Mouse (Mus musculus): ENCODE measurements around the gene Pcnp. TPM values are rescaled to one million over a fixed set of nuclear protein-coding genes. Genes with fewer than 3 reads are reported as not detected.
A peak's percentile ranks its signal among the peaks of the same experiment; 100 is the strongest.
"Not testable (repeated sequence)": the region's sequence is repeated elsewhere in the genome, so short reads cannot be mapped to it uniquely, and the experiment has no call there.

Pcnp gene
- polyA plus RNA-seq, 1 experiment from 2014 or later, result 197 TPM

DNA sequence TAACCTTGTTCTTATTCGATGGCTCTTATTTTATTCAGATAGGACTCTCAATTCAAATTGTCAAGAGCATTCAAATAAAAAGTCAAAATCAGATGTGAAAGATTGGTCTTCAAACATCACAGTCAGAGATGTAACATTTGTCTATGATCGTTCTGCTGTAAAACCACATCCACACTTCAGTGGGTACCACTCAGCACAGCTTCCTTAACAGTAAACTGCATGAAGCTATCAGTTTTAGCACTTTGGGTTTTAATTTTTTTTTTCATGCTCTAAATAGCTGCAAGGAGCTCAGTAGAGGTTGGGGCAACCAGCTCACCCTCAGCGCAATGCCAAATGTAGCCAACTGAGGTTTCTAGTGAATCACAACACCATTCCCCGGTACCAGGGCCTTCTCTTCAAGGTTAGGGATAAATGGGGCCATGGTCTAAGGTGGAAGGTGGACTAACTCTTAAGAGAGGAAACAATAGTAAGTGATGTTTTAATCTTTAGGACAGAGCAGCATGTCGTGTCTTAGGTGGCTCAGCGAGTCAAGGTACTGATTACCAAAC is 39.1 kb upstream of the Pcnp start:
- no peaks in the 10 kb centered on the region for H3K27me3 ChIP-seq (ENCODE audit: control insufficient read depth, insufficient read depth, low read length)
- no peaks in the 10 kb centered on the region for H3K9me3 ChIP-seq (ENCODE audit: control insufficient read depth, low read length)
- 88% methylated on average over 6 of the region's 6 CpGs for WGBS

DNA sequence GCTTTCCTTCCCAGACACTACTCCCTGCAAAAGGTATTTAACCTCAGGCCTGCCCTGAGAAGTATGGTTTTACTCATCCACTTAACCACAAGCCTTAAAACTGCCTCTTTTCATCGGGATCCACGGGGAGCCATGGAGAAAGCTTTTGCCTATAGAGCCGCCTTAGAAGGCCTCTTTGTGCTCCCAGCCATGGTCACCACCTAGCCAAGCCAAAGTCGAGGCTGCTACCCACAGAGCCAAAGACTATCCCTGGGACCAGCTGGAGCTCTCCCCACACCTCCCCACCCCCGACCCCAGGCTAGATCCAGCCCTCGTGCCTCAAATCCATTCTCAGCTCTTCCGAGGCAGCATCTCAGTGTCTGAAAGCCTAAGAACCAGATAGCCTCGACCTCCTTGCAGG is 36.6 kb upstream of the Pcnp start:
- no peak overlapping the region for H3K27ac ChIP-seq (ENCODE audit: low read depth, low read length)
- 49% methylated on average over 8 of the region's 8 CpGs for WGBS
- ATAC-seq (ENCODE audit: low read depth), result no peak
- no peaks in the 10 kb centered on the region for H3K9me3 ChIP-seq (ENCODE audit: control insufficient read depth, low read length)
- no peaks in the 10 kb centered on the region for H3K4me1 ChIP-seq (ENCODE audit: control insufficient read depth, insufficient read depth, low read length)
- H3K4me3 ChIP-seq (ENCODE audit: low read depth, low read length), result no peak overlapping the region
- H3K36me3 ChIP-seq (ENCODE audit: control insufficient read depth, insufficient read depth, low read length), result no peaks in the 10 kb centered on the region
- H3K27me3 ChIP-seq (ENCODE audit: control insufficient read depth, insufficient read depth, low read length), result no peaks in the 10 kb centered on the region
- no peak overlapping the region for H3K4me2 ChIP-seq (ENCODE audit: low read depth, low read length)
- no peak overlapping the region for H3K9ac ChIP-seq (replicated peaks; ENCODE audit: low read depth, low read length)

More for the DNA sequence above, 39.1 kb upstream of the Pcnp start:
- H3K4me3 ChIP-seq (ENCODE audit: low read depth, low read length), result no peak overlapping the region
- H3K4me1 ChIP-seq (ENCODE audit: control insufficient read depth, insufficient read depth, low read length), result no peaks in the 10 kb centered on the region
- no peak for ATAC-seq (ENCODE audit: low read depth)
- H3K4me2 ChIP-seq (ENCODE audit: low read depth, low read length), result no peak overlapping the region
- no peak overlapping the region for H3K27ac ChIP-seq (ENCODE audit: low read depth, low read length)
- H3K9ac ChIP-seq (replicated peaks; ENCODE audit: low read depth, low read length), result no peak overlapping the region
- no peaks in the 10 kb centered on the region for H3K36me3 ChIP-seq (ENCODE audit: control insufficient read depth, insufficient read depth, low read length)

- no peak overlapping the region for H3K9ac ChIP-seq (replicated peaks; ENCODE audit: low read depth, low read length)
- ATAC-seq (ENCODE audit: low read depth), result peak; percentile 96
These were observed 34.9 kb upstream of the Pcnp start for GRCm38 (mm10) chr16:56064334-56064990.

DNA sequence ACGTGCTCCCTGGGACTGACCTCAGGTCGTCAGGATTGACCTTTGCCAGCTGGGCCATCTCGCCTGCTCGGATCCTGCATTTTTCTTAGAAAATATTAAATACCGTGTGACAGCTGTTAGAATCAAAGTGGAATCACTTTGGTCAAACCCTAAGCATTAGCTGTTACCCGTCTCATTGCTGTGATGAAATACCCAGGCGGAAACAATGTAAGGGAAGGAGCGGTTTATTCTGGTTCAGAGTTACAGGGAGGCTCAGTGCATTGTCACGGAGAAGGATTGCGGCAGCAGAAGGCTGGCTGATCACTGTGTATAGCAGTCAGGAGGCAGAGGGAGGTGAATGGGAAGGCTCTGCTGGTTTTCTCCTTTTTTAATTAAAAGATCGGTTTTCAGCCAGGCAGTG is 33.4 kb upstream of the Pcnp start:
- no peak overlapping the region for H3K9ac ChIP-seq (replicated peaks; ENCODE audit: low read depth, low read length)
- no peaks in the 10 kb centered on the region for H3K9me3 ChIP-seq (ENCODE audit: control insufficient read depth, low read length)
- no peaks in the 10 kb centered on the region for H3K27me3 ChIP-seq (ENCODE audit: control insufficient read depth, insufficient read depth, low read length)
- H3K36me3 ChIP-seq (ENCODE audit: control insufficient read depth, insufficient read depth, low read length), result no peaks in the 10 kb centered on the region
- 60% methylated on average over 11 of the region's 11 CpGs for WGBS
- H3K4me2 ChIP-seq (ENCODE audit: low read depth, low read length), result no peak overlapping the region
- no peak for ATAC-seq (ENCODE audit: low read depth)
- no peaks in the 10 kb centered on the region for H3K4me1 ChIP-seq (ENCODE audit: control insufficient read depth, insufficient read depth, low read length)
- H3K4me3 ChIP-seq (ENCODE audit: low read depth, low read length), result no peak overlapping the region
- H3K27ac ChIP-seq (ENCODE audit: low read depth, low read length), result no peak overlapping the region

More at GRCm38 (mm10) chr16:56064334-56064990, 34.9 kb upstream of the Pcnp start:
- peak overlapping the region; percentile 53; the same call in 1 of the 2 replicates for H3K27ac ChIP-seq (ENCODE audit: low read depth, low read length)
- no peaks in the 10 kb centered on the region for H3K36me3 ChIP-seq (ENCODE audit: control insufficient read depth, insufficient read depth, low read length)
- peak overlapping the region; percentile 12; the same call in 1 of the 2 replicates for H3K4me3 ChIP-seq (ENCODE audit: low read depth, low read length)
- WGBS, result 6% methylated on average over 20 of the region's 20 CpGs
- H3K9me3 ChIP-seq (ENCODE audit: control insufficient read depth, low read length), result no peaks in the 10 kb centered on the region
- H3K4me1 ChIP-seq (ENCODE audit: control insufficient read depth, insufficient read depth, low read length), result no peaks in the 10 kb centered on the region
- no peaks in the 10 kb centered on the region for H3K27me3 ChIP-seq (ENCODE audit: control insufficient read depth, insufficient read depth, low read length)
- peak overlapping the region; percentile 56 for H3K4me2 ChIP-seq (ENCODE audit: low read depth, low read length)

GRCm38 (mm10) chr16:56061995-56062594 is 32.6 kb upstream of the Pcnp start:
- H3K4me1 ChIP-seq (ENCODE audit: control insufficient read depth, insufficient read depth, low read length), result no peaks in the 10 kb centered on the region
- no peaks in the 10 kb centered on the region for H3K36me3 ChIP-seq (ENCODE audit: control insufficient read depth, insufficient read depth, low read length)
- H3K4me2 ChIP-seq (ENCODE audit: low read depth, low read length), result no peak overlapping the region
- no peaks in the 10 kb centered on the region for H3K27me3 ChIP-seq (ENCODE audit: control insufficient read depth, insufficient read depth, low read length)
- H3K9me3 ChIP-seq (ENCODE audit: control insufficient read depth, low read length), result no peaks in the 10 kb centered on the region
- no peak overlapping the region for H3K27ac ChIP-seq (ENCODE audit: low read depth, low read length)
- 81% methylated on average over 7 of the region's 7 CpGs for WGBS
- ATAC-seq (ENCODE audit: low read depth), result no peak
- no peak overlapping the region for H3K9ac ChIP-seq (replicated peaks; ENCODE audit: low read depth, low read length)
- no peak overlapping the region for H3K4me3 ChIP-seq (ENCODE audit: low read depth, low read length)

- H3K4me3 ChIP-seq (ENCODE audit: low read depth, low read length), result no peak overlapping the region
- H3K27me3 ChIP-seq (ENCODE audit: control insufficient read depth, insufficient read depth, low read length), result no peaks in the 10 kb centered on the region
- no peaks in the 10 kb centered on the region for H3K9me3 ChIP-seq (ENCODE audit: control insufficient read depth, low read length)
- ATAC-seq (ENCODE audit: low read depth), result no peak
- H3K4me2 ChIP-seq (ENCODE audit: low read depth, low read length), result no peak overlapping the region
- no peaks in the 10 kb centered on the region for H3K36me3 ChIP-seq (ENCODE audit: control insufficient read depth, insufficient read depth, low read length)
- H3K4me1 ChIP-seq (ENCODE audit: control insufficient read depth, insufficient read depth, low read length), result no peaks in the 10 kb centered on the region
- no peak overlapping the region for H3K9ac ChIP-seq (replicated peaks; ENCODE audit: low read depth, low read length)
- H3K27ac ChIP-seq (ENCODE audit: low read depth, low read length), result no peak overlapping the region
- 79% methylated on average over 10 of the region's 10 CpGs for WGBS
These were observed 28.6 kb upstream of the Pcnp start for GRCm38 (mm10) chr16:56058151-56058550.

- Histone ChIP-seq H3K27ac (ENCODE audit: low read depth, low read length) (no peak overlapping the region), H3K36me3 (ENCODE audit: control insufficient read depth, insufficient read depth, low read length) (no peaks in the 10 kb centered on the region), H3K27me3 (ENCODE audit: control insufficient read depth, insufficient read depth, low read length) (no peaks in the 10 kb centered on the region), H3K4me1 (ENCODE audit: control insufficient read depth, insufficient read depth, low read length) (no peaks in the 10 kb centered on the region), H3K9ac (replicated peaks; ENCODE audit: low read depth, low read length) (no peak overlapping the region), H3K4me2 (ENCODE audit: low read depth, low read length) (no peak overlapping the region), H3K4me3 (ENCODE audit: low read depth, low read length) (no peak overlapping the region), H3K9me3 (ENCODE audit: control insufficient read depth, low read length) (no peaks in the 10 kb centered on the region)
- ATAC-seq (ENCODE audit: low read depth), result no peak
- 32% methylated on average over 7 of the region's 7 CpGs for WGBS
These were observed 27.5 kb upstream of the Pcnp start for GRCm38 (mm10) chr16:56056944-56057590.

DNA sequence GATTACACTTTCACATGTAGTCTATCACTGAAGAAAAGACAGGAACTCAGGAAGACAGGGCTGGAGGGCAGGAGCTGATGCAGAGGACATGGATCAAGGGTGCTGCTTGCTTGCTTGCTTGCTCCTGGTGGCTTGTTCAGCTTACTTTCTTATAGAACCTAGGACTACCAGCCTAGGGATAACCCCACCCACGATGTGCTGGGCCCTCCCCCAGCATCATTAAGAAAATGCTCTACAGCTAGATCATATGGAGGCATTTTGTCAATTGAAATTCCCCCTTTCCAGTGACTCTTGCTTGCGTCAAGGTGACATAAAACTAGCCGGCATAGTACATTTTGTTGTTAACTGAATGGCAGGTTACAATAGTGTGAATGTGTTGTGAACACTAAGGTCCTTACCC is 26.4 kb upstream of the Pcnp start:
- H3K36me3 ChIP-seq (ENCODE audit: control insufficient read depth, insufficient read depth, low read length), result no peaks in the 10 kb centered on the region
- H3K9me3 ChIP-seq (ENCODE audit: control insufficient read depth, low read length), result no peaks in the 10 kb centered on the region
- no peak overlapping the region for H3K9ac ChIP-seq (replicated peaks; ENCODE audit: low read depth, low read length)
- no peak for ATAC-seq (ENCODE audit: low read depth)
- H3K4me2 ChIP-seq (ENCODE audit: low read depth, low read length), result no peak overlapping the region
- H3K27me3 ChIP-seq (ENCODE audit: control insufficient read depth, insufficient read depth, low read length), result no peaks in the 10 kb centered on the region
- H3K4me1 ChIP-seq (ENCODE audit: control insufficient read depth, insufficient read depth, low read length), result no peaks in the 10 kb centered on the region
- H3K4me3 ChIP-seq (ENCODE audit: low read depth, low read length), result no peak overlapping the region
- WGBS, result 88% methylated on average over 3 of the region's 3 CpGs
- no peak overlapping the region for H3K27ac ChIP-seq (ENCODE audit: low read depth, low read length)

DNA sequence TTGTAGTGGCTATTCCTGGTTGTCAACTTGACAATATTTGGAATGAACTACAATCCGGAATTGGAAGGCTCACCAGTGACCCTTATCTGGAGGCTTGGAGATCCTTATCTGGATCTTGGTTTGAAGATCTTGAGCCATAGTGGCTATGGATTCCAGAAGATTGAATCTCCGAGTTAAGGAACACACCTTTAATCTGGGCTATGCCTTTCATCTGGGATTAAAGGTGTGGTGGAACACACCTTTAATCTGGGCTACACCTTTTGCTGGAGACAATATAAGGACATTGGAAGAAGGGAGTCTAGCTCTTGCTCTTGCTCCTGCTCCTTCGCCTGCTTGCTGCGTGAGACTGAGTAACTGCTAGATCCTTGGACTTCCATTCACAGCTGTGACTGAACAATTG is 18.5 kb upstream of the Pcnp start, which contains the start of gene Senp7:
TSS of gene Senp7 (plus strand) at position 301 of the 400 bp plus-strand sequence.
- H3K9me3 ChIP-seq (ENCODE audit: control insufficient read depth, low read length); H3K36me3 ChIP-seq (ENCODE audit: control insufficient read depth, insufficient read depth, low read length); ATAC-seq (ENCODE audit: low read depth); H3K4me3 ChIP-seq (ENCODE audit: low read depth, low read length); H3K27me3 ChIP-seq (ENCODE audit: control insufficient read depth, insufficient read depth, low read length); H3K9ac ChIP-seq (replicated peaks; ENCODE audit: low read depth, low read length); H3K4me2 ChIP-seq (ENCODE audit: low read depth, low read length); H3K27ac ChIP-seq (ENCODE audit: low read depth, low read length); H3K4me1 ChIP-seq (ENCODE audit: control insufficient read depth, insufficient read depth, low read length): not testable (repeated sequence)
- no CpG with 5 or more reads among the region's 4 CpGs for WGBS

Data from neural tube, embryonic 14.5 days (tissue).